Mouse (Mus musculus): ENCODE results near the gene Mfsd12.

GRCm38 (mm10) chr10:81376561-81377361 is 19.5 kb downstream of the Mfsd12 start:
- TF ChIP-seq POLR2A (IDR thresholded peaks at IDR 0.05; ENCODE audit: insufficient read depth, low read length) = no peak
- TF ChIP-seq EP300 (IDR thresholded peaks at IDR 0.05; ENCODE audit: insufficient read depth, low read depth, low read length) = no peak

All from ES-Bruce4 (cell line).